ENCODE assay signal across 8 mouse cellular contexts in genomic region chr8:70506328-70507026, GRCm38 (mm10). TPM values are rescaled to one million over a fixed set of nuclear protein-coding genes. Genes with fewer than 3 reads are reported as not detected.
DNase-seq lines count a peak whose midpoint lies in the region; ATAC-seq and TF ChIP-seq lines count a peak whose summit lies in the region.

Gene Rex1bd (minus strand): TSS chr8:70506752.

- H3K9ac ChIP-seq in MEL (ENCODE audit: control insufficient read depth, low read depth, low read length, poor library complexity, severe bottlenecking), result peak within 1 kb of the TSS; percentile 90
- peak within 1 kb of the TSS; percentile 62 for H3K9ac ChIP-seq in lung, postnatal 0 days (replicated peaks; ENCODE audit: low read depth)

- TF ChIP-seq EP300 in MEL (IDR thresholded peaks at IDR 0.05; ENCODE audit: low read depth in 1 of 2, low read length in 2 of 2), result peak in 1 of 2 experiments; percentile 38; a peak in 2 of 4 replicates
- no peak for TF ChIP-seq EP300 in lung, postnatal 0 days (IDR thresholded peaks at IDR 0.05)

- peak within 1 kb of the TSS; percentile 80 to 88 for H3K4me3 ChIP-seq in MEL (ENCODE audit: control insufficient read depth in 1 of 2, insufficient read depth in 1 of 2, low read depth in 2 of 2, low read length in 2 of 2)
- H3K4me3 ChIP-seq in cerebellum, adult 2 months (replicated peaks; ENCODE audit: insufficient read depth, low read depth, low read length), result peak within 1 kb of the TSS; percentile 72
- peak within 1 kb of the TSS; percentile 76 for H3K4me3 ChIP-seq in lung, postnatal 0 days (ENCODE audit: low read depth, low read length)

- H3K9me3 ChIP-seq in MEL (replicated peaks; ENCODE audit: insufficient read depth, low read length), result no peaks in the 10 kb centered on the region
- no peaks in the 10 kb centered on the region for H3K9me3 ChIP-seq in lung, postnatal 0 days (ENCODE audit: low read length)

- TF ChIP-seq RAD21 in MEL (IDR thresholded peaks at IDR 0.05; ENCODE audit: low read depth, low read length), result peak; percentile 42

- peak within 1 kb of the TSS; percentile 71 for H3K4me2 ChIP-seq in lung, postnatal 0 days (replicated peaks; ENCODE audit: low read depth, low read length)

- H3K36me3 ChIP-seq in MEL (ENCODE audit: control insufficient read depth in 1 of 2, insufficient read depth in 2 of 2, low read length in 2 of 2), result peaks cover 5 to 17% of the 10 kb centered on the region in 2 experiments; a peak in 3 of 4 replicates
- peaks cover 6% of the 10 kb centered on the region; the same call in 1 of the 2 replicates for H3K36me3 ChIP-seq in lung, postnatal 0 days (ENCODE audit: insufficient read depth, low read length)

- H3K4me1 ChIP-seq in MEL (ENCODE audit: control insufficient read depth in 1 of 2, insufficient read depth in 2 of 2, low read length in 2 of 2), result peaks cover 0 to 34% of the 10 kb centered on the region in 2 experiments; a peak in 2 of 4 replicates
- peaks cover 27% of the 10 kb centered on the region for H3K4me1 ChIP-seq in cerebellum, adult 2 months (ENCODE audit: control insufficient read depth, insufficient read depth, low read length)
- H3K4me1 ChIP-seq in lung, postnatal 0 days (ENCODE audit: insufficient read depth, low read depth, low read length), result peaks cover 22% of the 10 kb centered on the region

- no peaks in the 10 kb centered on the region for H3K27me3 ChIP-seq in MEL (ENCODE audit: control insufficient read depth in 1 of 2, insufficient read depth in 2 of 2, low read length in 2 of 2)
- no peaks in the 10 kb centered on the region for H3K27me3 ChIP-seq in cerebellum, adult 2 months (ENCODE audit: control insufficient read depth, insufficient read depth, low read length)
- peaks cover 12% of the 10 kb centered on the region; the same call in 1 of the 2 replicates for H3K27me3 ChIP-seq in lung, postnatal 0 days (replicated peaks; ENCODE audit: insufficient read depth, low read length)

- TF ChIP-seq CTCF in MEL (IDR thresholded peaks at IDR 0.05 in 2 of 3, conservative IDR thresholded peaks at IDR 0.05 in 1 of 3; ENCODE audit: control insufficient read depth in 1 of 3, insufficient read depth in 1 of 3, low read depth in 2 of 3, low read length in 3 of 3, poor library complexity in 1 of 3, severe bottlenecking in 1 of 3), result peak; percentile 34 to 93 (median 79); a peak in 5 of 6 replicates
- TF ChIP-seq CTCF in cerebellum, adult 2 months (IDR thresholded peaks at IDR 0.05; ENCODE audit: borderline replicate concordance, insufficient read depth, low read depth, low read length), result peak; percentile 69
- peak; percentile 88 for TF ChIP-seq CTCF in lung, postnatal 0 days (IDR thresholded peaks at IDR 0.05)

- peak; percentile 72 to 79 for ATAC-seq in hematopoietic stem cell, adult 5-6 weeks (replicated peaks in 1 of 2; ENCODE audit: insufficient read depth in 1 of 2, low FRiP score in 2 of 2, low TSS enrichment in 1 of 2, low read depth in 1 of 2, poor library complexity in 2 of 2, severe bottlenecking in 2 of 2)
- peak; percentile 86 for ATAC-seq in lung, postnatal 0 days

- peak; percentile 52 to 76; a peak in 3 of 4 replicates for TF ChIP-seq POLR2A in MEL (IDR thresholded peaks at IDR 0.05; ENCODE audit: control insufficient read depth in 1 of 2, insufficient read depth in 1 of 2, low read depth in 1 of 2, low read length in 2 of 2, poor library complexity in 1 of 2)
- TF ChIP-seq POLR2A in cerebellum, adult 2 months (IDR thresholded peaks at IDR 0.05; ENCODE audit: borderline replicate concordance, insufficient read depth, low read length), result peak; percentile 64

- H3K79me2 ChIP-seq in MEL (ENCODE audit: control insufficient read depth, insufficient read depth, low read length, poor library complexity), result peaks cover 42% of the 10 kb centered on the region

- WGBS in cerebellum, adult 2 months, result 3% methylated on average over 40 of the region's 40 CpGs
- 5% methylated on average over 40 of the region's 40 CpGs for WGBS in lung, postnatal 0 days

- DNase-seq in MEL (ENCODE audit: low read depth, low spot score), result peak; percentile 98
- DNase-seq in cerebellum, adult 2 months, result peak; percentile 93 to 96
- DNase-seq in forelimb bud, embryonic 11.5 days (ENCODE audit: low read depth, low spot score), result peak; percentile 93
- DNase-seq in layer of hippocampus, adult 9-11 months, result peak; percentile 95
- DNase-seq in lung, postnatal 0 days (ENCODE audit: low spot score), result peak; percentile 97
- peak; percentile 91 for DNase-seq in ovary, postnatal 14 days (ENCODE audit: low spot score)
- DNase-seq in thymus, postnatal 14 days, result peak; percentile 96

- H3K27ac ChIP-seq in MEL (ENCODE audit: control insufficient read depth, low read depth, low read length), result peak within 1 kb of the TSS; percentile 48
- no peak within 1 kb of the TSS for H3K27ac ChIP-seq in cerebellum, adult 2 months (ENCODE audit: insufficient read depth, low read length)
- H3K27ac ChIP-seq in lung, postnatal 0 days (ENCODE audit: low read length), result peak within 1 kb of the TSS; percentile 80

TF ChIP-seq in MEL, 35 proteins besides CTCF, POLR2A, EP300 and RAD21:
- TF ChIP-seq GABPA (IDR thresholded peaks at IDR 0.05; ENCODE audit: low read depth, low read length) (peak; percentile 51; the same call in 1 of the 2 replicates), SIN3A (IDR thresholded peaks at IDR 0.05; ENCODE audit: low read length) (peak; percentile 78), ZC3H11A (IDR thresholded peaks at IDR 0.05; ENCODE audit: low read depth, low read length) (0 out of 2 replicates have a peak, but pooled peaks have one; percentile 16), ZNF384 (IDR thresholded peaks at IDR 0.05; ENCODE audit: low read depth, low read length) (peak; percentile 99), POLR2AphosphoS2 (IDR thresholded peaks at IDR 0.05; ENCODE audit: low read length) (no peak; the same call in 1 of the 2 replicates), MAFK (IDR thresholded peaks at IDR 0.05; ENCODE audit: borderline replicate concordance, low read depth, low read length) (no peak), ZMIZ1 (IDR thresholded peaks at IDR 0.05; ENCODE audit: low read depth, low read length) (no peak; the same call in 1 of the 2 replicates), ETS1 (IDR thresholded peaks at IDR 0.05; ENCODE audit: low read depth, low read length) (no peak), MAZ (IDR thresholded peaks at IDR 0.05; ENCODE audit: low read depth, low read length) (no peak), RCOR1 (IDR thresholded peaks at IDR 0.05; ENCODE audit: low read depth, low read length) (no peak), POLR2AphosphoS5 (IDR thresholded peaks at IDR 0.05; ENCODE audit: borderline replicate concordance, low read depth, low read length) (no peak; the same call in 1 of the 2 replicates), MYB (IDR thresholded peaks at IDR 0.05; ENCODE audit: low read depth, low read length) (0 out of 2 replicates have a peak, but pooled peaks have one; percentile 17), E2F4 (IDR thresholded peaks at IDR 0.05; ENCODE audit: borderline replicate concordance, low read depth, low read length) (no peak), BHLHE40 (IDR thresholded peaks at IDR 0.05; ENCODE audit: borderline replicate concordance, low read depth, low read length) (no peak), UBTF (IDR thresholded peaks at IDR 0.05; ENCODE audit: borderline replicate concordance, insufficient read depth, low read depth, low read length) (no peak), GATA1 (IDR thresholded peaks at IDR 0.05; ENCODE audit: low read depth, low read length) (no peak), CHD2 (IDR thresholded peaks at IDR 0.05; ENCODE audit: low read length) (no peak), NRF1 (IDR thresholded peaks at IDR 0.05; ENCODE audit: insufficient read depth, low read depth, low read length, poor library complexity, severe bottlenecking) (no peak), TCF12 (IDR thresholded peaks at IDR 0.05; ENCODE audit: low read depth, low read length) (peak; percentile 48), USF2 (IDR thresholded peaks at IDR 0.05; ENCODE audit: borderline replicate concordance in 1 of 2, insufficient read depth in 1 of 2, low read depth in 1 of 2, low read length in 2 of 2) (no peak), NELFE (IDR thresholded peaks at IDR 0.05; ENCODE audit: low read depth, low read length) (no peak; the same call in none of the 2 replicates), JUND (IDR thresholded peaks at IDR 0.05; ENCODE audit: low read depth, low read length) (0 out of 2 replicates have a peak, but pooled peaks have one; percentile 19), ELF1 (IDR thresholded peaks at IDR 0.05; ENCODE audit: low read depth, low read length) (no peak), TAL1 (IDR thresholded peaks at IDR 0.05; ENCODE audit: low read length) (no peak), KAT2A (conservative IDR thresholded peaks at IDR 0.05; ENCODE audit: low read depth, low read length) (peak; percentile 54; the same call in 1 of the 2 replicates), HCFC1 (IDR thresholded peaks at IDR 0.05; ENCODE audit: low read depth, low read length) (peak; percentile 82), MYC (IDR thresholded peaks at IDR 0.05; ENCODE audit: low read depth, low read length) (peak; percentile 51), CHD1 (IDR thresholded peaks at IDR 0.05; ENCODE audit: low read depth, low read length) (no peak), ZKSCAN1 (IDR thresholded peaks at IDR 0.05; ENCODE audit: low read depth, low read length) (peak; percentile 56; the same call in 1 of the 2 replicates), MEF2A (IDR thresholded peaks at IDR 0.05; ENCODE audit: extremely low read depth, insufficient replicate concordance, low read depth, low read length, poor library complexity, severe bottlenecking) (no peak), SMC3 (IDR thresholded peaks at IDR 0.05; ENCODE audit: low read depth, low read length) (peak; percentile 59), MXI1 (IDR thresholded peaks at IDR 0.05; ENCODE audit: low read depth, low read length) (peak; percentile 87), TBP (IDR thresholded peaks at IDR 0.05; ENCODE audit: low read depth, low read length) (peak; percentile 55; the same call in 1 of the 2 replicates), USF1 (IDR thresholded peaks at IDR 0.05; ENCODE audit: low read depth, low read length) (0 out of 2 replicates have a peak, but pooled peaks have one; percentile 13), MAX (IDR thresholded peaks at IDR 0.05; ENCODE audit: low read length) (no peak; the same call in 1 of the 2 replicates)
TF ChIP-seq in MEL: peak in this region for 15.

RNA-seq across cellular contexts. Expression of gene Rex1bd, which starts in this region (rescaled TPM):
- total RNA-seq in MEL (2012; rRNA removed), result 200 and 204 TPM in 2 replicates
- 100 to 1,000 TPM in 1 of 2 experiments, not detected in 1; 145 TPM for polyA plus RNA-seq in MEL (2012; ENCODE audit: insufficient read depth in 1 of 2, insufficient read length in 2 of 2, low read depth in 1 of 2, low replicate concordance in 2 of 2, missing spikeins in 1 of 2)
- 184 and 189 TPM in 2 replicates for polyA plus RNA-seq in cerebellum, adult 2 months (2012; rRNA removed)
- 32.8 and 38.3 TPM in 2 replicates for total RNA-seq in hematopoietic stem cell, adult 5-6 weeks (2017)
- 103 and 117 TPM in 2 replicates for polyA plus RNA-seq in lung, postnatal 0 days (2015; fragmentation: Nextera tagmentation; extraction: Ambion mirVana)
